Mouse (Mus musculus) retina, adult 2 months (tissue): ENCODE measurements at regions not wholly inside any gene's neighbourhood (a gene's known extent, or its start where the extent isn't known, plus 50 kb on each side); places are given as distances from the start of the nearest gene placed in this dataset.

ENCODE experiments used
- DNase-seq: peaks from one replicate; pipeline ENCODE4 v3.0.0-alpha.2; 2012; ENCODE audit warnings: low read depth, low spot score

GRCm38 (mm10) chr15:36888351-36889069, 119.1 kb downstream of the Zfp706 start:
- no peak for DNase-seq

DNA sequence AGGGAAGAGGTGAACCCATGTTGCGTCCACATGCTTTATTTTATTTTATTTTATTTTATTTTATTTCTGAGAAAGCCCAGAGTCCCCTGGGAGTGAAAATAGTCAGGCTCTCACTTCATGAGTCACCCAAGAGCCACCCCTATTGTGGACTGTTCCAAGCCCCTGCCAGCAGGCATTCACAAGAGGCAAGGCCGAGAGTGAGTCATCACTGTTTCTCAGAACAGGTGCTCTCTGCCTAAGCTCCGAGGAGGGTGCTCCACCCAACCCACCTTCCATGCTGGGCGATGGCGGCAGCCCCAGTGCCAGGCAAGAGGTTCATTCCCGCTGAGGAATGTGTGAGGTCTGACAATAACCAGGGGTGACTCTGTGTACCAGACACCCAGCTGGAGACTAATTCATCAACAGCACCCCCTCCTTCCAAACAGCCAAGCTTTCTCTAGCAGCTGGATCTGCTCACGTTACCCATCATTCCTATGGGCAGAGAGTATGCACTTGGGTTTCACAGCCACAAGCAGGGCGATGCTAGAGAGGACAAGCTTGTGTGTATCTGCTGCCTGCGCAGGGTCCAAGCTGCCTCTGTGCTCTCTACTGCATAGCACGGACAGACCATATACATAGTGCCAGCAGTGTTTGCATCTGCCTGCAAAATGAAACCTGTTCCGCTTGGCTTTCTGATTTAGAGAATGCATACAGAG, 122.8 kb downstream of the Zfp706 start:
- no peak for DNase-seq

DNA sequence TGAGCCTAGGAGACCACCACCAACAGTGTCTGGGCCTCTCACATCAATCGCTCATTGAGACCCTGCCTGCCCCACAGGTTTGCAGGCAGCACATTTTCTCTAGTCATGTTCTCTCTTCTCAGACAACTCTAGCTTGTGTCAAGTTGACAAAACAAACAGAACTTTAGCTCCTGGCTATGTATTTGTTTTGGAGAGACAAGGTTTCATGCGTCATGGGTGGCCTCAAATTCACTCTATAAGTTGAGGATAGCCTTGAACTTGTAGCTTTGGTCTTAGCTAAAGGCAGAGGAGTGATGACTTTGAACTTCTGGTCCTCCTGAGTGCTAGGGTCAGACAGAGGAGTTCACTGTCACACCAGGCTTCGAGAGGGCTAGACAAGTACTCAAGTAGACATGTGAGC, 123.5 kb downstream of the Zfp706 start:
- DNase-seq = no peak

DNA sequence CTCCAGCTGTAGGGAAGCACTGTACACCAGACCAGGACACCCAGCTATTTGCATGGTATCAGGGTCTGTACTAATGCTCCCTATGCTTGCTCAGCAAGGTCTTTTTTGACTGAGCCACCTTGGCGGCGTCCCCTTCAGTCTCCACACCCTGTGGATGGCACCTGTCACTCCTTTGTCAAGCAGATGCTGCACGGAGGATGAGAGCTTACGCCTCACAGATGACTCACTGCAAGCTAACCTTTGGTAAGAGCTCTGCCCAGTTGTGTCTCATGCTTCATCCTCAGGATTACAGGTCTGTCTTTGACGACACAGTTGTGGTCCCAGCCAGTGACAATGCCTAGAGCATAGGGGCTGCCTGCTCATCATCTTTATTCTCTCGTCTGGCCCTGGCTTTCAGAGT, 124.4 kb downstream of the Zfp706 start:
- no peak for DNase-seq

- no peak for DNase-seq
Measured at GRCm38 (mm10) chr15:36881576-36881975, 126.0 kb downstream of the Zfp706 start.

GRCm38 (mm10) chr15:36880602-36881001, 127.0 kb downstream of the Zfp706 start:
- DNase-seq = no peak

GRCm38 (mm10) chr15:36879587-36879986, 128.0 kb downstream of the Zfp706 start:
- no peak for DNase-seq

- DNase-seq = no peak
Measured at GRCm38 (mm10) chr15:36878960-36879359, 128.6 kb downstream of the Zfp706 start.

DNA sequence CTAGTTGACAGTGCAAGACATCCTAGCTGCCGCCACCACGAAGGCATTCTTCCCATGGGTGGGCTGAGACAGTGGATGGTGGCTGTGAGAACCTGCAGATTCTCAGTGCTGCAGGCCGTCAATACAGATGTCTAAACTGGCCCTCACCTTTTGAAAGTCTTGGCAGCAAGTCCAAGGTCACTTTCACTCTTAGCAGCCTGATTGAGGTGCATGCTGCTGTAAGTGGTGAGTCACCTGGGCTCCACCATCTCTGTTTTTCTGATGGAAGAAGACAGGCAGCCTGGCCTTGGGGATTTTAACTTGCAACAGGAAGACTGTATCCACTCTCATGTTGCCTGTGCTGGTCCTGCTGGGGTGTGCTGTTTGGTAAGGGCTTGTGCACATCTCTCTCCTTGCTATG, 129.3 kb downstream of the Zfp706 start:
- DNase-seq = no peak

GRCm38 (mm10) chr15:36877501-36877900, 130.1 kb downstream of the Zfp706 start:
- no peak for DNase-seq

DNA sequence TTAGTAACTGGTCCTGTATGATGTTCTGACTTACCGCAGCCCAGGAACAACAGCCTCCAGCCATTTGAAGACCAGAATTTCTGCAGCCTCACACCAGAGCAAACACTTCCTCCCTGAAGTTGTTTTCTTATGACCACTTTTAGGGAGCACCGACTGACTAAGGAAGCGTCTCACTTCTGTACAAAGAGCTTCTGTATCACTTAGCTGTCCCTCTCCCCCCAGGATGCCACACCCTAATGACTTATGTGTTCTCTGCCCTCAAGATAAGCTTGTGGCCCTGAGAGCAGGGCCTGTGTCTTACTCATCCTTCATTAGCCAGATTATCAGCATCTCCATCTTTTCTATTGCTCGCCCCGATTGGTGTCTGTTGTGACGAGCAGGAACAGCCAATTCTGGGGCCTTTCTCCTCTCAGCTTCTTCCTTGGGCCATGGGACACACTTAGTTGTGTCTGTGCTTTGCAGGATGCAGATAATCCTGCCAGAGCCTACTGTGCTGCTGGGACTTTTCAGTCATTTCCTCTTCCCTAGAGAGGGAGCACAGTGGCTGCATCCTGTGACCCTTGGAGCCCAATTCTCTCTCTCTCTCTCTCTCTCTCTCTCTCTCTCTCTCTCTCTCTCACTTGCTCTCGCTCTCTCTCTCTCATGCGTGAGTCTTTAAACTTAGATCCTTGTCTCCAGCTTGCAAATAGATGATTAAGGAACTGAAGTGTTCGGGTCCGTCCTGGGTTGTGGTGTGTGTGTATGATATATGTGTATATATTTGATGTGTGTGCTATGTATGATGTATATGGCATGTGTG, 131.4 kb downstream of the Zfp706 start:
- DNase-seq = no peak

DNA sequence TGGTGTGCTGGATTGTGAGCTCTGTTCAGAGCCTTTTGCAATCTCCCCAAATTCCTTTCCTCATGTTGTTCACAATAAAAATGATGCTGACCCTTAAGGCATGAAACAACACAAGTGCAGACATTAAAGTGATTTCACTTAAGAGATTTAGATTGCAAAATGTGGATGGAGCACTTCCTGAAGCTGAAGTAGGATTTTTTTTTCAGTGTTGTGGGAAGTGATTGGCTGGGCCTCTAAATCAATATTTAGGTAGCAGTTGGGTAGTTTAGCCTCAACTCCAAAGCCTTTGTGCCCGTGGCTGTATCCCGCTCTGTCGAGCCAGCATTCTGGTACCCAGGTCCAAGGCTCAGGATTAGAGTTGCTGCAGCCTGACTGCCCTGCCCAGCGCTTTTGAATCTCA, 133.0 kb downstream of the Zfp706 start:
- DNase-seq = no peak

DNA sequence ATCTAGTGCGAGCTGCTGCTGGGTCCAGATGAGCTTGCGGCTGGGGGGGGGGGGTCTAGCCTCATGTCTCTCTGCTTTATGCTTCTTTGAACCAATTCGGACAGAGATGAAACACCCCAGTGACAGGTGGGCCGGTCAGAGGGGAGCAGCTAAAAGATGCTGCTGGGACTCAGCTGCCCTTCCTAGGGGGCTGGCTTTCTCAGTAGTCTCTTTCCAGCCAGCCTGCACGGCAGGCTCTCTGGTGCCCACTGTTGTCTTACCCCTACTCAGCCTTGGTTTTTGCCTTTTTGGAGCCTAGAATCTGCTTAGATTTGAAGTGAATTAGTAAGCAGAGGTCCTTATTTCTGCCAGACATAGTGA, 133.7 kb downstream of the Zfp706 start:
- no peak for DNase-seq

- DNase-seq = no peak
Measured at GRCm38 (mm10) chr15:36873058-36873883, 134.3 kb downstream of the Zfp706 start.

DNA sequence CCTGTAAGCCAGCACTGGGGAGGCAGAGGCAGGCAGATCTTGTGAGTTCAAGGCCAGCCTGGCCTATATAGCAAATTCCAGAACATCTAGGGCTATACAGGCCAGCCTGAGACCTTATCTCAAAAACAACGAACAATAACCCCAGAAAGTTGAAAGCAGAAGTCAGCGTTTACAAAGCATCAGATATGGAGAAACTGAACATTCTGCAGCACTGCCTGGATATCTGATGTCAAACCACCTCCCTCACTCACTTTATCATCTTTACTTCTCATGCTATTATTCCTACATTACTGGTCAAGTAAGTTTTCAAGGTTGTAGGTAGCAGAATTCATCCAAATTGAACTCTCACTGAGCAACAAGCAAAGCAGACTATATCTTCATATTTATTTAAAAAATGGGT, 135.0 kb downstream of the Zfp706 start:
- DNase-seq = no peak

- no peak for DNase-seq
Measured at GRCm38 (mm10) chr15:36870717-36871116, 136.9 kb downstream of the Zfp706 start.

- DNase-seq = no peak
Measured at GRCm38 (mm10) chr15:36870094-36870493, 137.5 kb downstream of the Zfp706 start.

GRCm38 (mm10) chr15:36866088-36866487, 141.5 kb downstream of the Zfp706 start:
- DNase-seq = no peak

GRCm38 (mm10) chr15:36865332-36865731, 142.2 kb downstream of the Zfp706 start:
- DNase-seq = no peak

GRCm38 (mm10) chr15:36864046-36864445, 143.5 kb downstream of the Zfp706 start:
- no peak for DNase-seq

GRCm38 (mm10) chr15:36858711-36859110, 148.9 kb downstream of the Zfp706 start:
- no peak for DNase-seq

GRCm38 (mm10) chr15:36857622-36858021, 150.0 kb downstream of the Zfp706 start:
- DNase-seq = no peak
